Mouse (Mus musculus): ENCODE measurements around the gene Shpk.

The Shpk gene

DNA sequence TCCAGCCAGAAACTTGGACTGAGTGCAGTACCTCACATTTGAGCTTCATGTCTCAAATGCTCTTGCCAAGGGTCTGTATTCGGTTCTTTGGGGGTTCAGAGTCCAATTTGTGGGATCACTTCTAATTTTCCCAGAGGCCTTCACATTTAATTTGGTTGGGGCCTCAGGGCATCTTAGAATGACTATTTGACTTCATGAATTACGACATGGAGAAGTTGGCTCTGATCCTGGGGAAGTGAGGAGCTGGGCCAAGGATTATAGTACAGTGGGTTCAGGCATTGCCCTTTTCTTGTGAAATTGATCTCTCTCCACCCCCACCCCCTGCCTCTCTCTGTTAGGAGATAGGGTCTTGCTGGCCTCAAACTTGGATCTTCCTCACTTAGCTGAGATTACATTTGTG, 1.8 kb downstream of the Shpk start:
- no peak for DNase-seq (ENCODE audit: low spot score)

DNA sequence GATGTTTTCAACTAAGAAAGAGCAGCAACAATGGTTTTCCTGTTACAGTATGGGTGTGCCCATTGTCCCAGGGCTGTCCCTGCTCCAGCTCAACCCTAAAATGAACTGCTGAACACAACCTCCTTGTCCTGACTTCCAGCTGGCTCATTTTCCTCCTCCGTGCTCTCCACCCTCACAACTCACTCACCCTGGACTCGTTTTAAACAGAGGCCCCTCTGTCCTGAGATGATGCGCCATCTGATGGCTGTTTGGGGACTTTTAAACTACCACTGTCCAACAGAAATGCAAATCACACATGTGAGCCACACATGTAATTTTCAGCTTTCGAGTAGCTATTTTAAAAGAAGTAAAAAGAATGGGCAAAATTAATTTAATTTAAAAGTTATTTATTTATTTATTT, 2.3 kb downstream of the Shpk start:
- peak; percentile 13 for DNase-seq (ENCODE audit: low spot score)

DNA sequence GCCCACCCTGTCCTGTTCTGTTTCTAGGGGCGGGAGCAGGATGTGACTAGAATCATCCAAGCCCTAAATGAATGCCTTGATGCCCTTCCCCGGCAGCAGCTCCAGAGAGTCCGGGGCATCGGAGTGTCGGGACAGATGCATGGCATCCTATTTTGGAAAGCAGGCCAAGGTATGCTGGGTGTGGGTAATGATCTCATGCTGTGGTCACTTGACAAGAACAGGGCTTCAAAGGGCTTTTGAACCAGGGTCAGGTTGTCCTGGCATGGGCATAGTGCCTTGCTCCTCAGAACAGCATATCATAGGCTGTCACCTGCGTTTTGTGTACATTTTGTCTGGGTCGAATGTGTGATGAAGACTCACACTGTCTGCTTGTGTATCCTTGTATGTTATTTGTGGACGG, 4.6 kb downstream of the Shpk start:
- no peak for DNase-seq (ENCODE audit: low spot score)

DNA sequence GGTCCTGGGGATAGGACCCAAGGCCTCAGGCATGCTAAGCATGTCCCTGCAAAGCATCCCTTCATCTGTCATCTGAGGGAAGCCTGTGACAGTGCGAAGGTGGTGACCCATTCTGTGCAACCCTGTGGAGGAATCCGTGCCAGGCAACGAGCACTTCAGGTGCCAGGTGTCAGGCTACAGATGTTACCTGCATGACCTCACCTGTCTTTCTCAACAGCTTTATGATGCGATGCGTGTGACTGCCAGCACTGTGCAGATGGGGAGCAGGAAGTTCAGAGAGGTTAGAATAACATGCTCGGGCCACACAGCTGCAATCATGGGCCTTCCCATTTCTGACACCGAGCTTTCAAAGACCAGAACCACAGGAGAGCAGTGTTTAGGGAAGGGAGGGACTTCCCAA, 5.9 kb downstream of the Shpk start:
- no peak for DNase-seq (ENCODE audit: low spot score)

DNA sequence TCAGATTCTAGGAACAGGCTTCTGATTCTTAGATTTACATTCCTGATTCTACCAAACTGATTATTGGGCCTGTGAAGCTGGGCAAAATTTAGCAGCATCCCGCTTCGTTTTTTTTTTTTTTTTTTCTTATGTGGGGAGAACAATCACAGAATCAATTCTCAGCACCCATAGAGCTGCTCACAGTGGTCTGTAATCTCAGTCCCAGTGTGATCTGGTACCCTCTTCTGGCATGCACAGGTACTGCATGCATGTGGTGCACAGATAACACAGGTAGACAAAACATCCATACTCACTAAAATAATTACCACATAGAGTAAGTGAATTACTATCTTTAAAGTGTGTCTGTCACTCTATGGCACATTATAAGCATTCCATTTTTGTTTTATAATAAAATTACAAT, 8.4 kb downstream of the Shpk start:
- DNase-seq (ENCODE audit: low spot score) = no peak

DNA sequence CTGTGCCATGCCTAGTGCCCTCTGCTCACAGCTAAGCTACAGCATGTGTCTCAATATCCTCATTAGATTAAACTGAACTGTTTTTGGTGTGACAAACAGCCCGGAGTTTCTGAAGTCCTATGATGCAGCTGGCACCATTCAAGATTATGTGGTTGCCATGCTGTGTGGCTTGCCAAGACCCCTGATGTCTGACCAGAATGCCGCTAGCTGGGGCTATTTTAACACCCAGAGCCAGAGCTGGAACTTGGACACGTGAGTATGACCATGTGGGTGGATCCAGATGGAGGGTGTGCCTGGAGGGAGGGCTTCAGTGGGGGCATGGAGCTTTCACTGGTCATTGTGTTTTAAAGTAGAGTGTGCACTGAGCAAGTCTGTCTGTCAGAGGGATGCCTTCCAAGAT, 14.7 kb downstream of the Shpk start:
- DNase-seq (ENCODE audit: low spot score) = no peak

DNA sequence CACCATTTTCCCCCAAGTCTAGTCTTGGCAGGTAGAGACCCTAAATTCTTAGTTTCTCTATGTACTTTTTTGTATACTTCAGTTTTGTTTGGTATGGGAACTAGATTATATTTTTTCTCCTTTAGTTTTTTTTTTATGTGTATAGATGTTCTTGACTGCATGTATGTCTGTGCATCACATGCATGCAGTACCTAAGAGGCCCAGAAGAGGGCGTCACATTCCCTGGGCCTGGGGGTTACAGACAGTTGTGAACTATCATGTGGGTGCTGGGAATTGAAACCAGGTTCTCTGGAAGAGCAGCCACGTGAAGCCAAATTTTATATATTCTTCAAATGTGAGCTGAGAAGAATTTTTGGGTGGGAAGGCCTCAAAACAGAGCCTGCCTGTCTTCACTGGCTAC, 20.4 kb downstream of the Shpk start:
- no peak for DNase-seq (ENCODE audit: low spot score)

DNA sequence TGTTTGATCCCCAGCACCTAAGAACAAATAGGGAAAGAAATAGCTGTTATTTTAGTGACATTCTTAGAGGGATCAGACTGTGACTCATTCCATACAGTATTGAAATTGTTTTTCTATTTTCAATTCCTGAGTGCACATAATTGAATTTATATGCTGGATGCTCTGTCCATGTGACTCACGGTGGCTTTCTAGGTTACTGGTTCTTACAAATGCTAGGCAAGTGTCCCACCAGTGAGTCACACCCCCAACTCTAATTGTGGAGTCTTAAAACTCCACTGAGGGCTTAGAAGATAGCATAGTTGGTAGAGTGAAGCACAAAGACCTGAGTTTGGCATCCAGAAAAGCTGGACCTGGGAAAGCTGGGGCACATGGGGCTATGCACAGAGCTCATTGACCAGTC, 21.4 kb downstream of the Shpk start:
- no peak for DNase-seq (ENCODE audit: low spot score)

DNA sequence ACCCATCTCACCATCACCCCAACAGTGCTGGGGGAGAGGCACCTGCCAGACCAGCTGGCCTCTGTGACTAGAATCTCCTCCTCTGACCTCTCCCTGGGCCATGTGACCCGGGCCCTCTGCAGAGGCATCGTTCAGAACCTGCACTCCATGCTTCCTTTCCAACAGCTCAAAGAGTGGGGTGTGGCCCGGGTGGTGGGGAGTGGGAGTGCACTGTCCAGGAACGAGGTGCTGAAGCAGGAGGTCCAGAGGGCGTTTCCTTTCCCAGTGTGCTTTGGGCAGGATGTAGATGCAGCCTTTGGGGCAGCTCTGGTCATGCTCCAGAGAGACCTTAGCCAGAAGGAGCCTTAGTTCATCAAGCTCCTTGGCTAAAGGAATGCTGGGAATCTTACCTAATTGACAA, 23.6 kb downstream of the Shpk start:
- no peak for DNase-seq (ENCODE audit: low spot score)

DNA sequence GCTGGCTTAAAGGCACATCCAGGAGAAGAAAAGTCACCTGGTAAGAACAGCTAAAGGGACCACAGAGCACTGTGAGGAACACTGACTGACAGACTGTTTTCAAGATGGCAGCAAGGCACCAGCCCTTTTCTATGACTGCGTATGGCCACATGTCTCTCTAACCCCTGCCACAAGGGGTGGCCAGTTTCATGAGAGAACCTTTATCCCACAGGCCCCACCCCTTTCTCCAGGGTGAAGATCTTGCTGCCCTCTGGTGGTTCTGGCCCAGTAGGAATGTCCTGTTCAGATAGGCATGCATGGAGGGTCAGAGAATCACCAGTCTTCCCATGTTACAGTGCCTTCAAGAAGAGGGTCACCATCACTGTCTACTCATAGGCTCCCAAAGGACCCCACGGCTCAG, 24.7 kb downstream of the Shpk start:
- no peak for DNase-seq (ENCODE audit: low spot score)

DNA sequence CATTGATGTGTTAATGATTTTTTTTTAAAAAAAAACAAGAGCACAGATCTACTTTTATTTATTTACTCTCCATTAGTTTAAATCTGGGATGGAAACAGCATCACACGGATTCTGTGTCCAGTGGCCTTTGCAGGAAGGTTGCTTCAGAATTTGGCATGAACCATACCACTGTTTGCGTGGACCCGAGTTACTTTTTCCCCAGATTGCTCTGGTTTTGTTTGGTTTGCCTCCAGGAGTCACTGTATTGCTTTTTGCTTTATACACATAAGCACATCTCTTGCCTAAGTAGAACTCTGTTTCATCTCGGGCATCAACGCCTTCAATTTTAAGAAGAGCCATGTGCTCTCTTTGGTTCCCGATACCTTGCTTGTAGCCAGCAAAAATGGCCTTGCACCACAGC, 26.6 kb downstream of the Shpk start:
- DNase-seq (ENCODE audit: low spot score) = no peak

DNA sequence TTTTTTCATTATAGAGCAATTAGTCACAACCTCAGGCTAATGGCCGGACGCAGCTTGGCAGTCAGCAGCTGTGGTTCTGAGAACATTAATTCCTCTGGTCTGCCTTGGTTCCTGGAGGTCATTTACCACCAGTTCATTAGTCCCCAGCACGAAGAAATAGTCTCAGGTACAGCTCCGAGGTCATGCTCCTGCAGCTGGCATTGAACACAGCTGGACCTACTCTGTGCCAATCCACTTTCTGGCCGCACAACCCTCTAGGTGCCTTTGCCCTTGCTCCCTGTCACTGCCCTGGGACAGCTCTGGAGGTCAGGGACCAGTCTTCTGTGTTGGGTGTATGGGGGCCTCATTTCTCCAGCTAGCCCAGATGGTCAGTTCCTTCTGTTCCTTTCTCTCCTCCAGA, 29.6 kb downstream of the Shpk start:
- DNase-seq (ENCODE audit: low spot score) = no peak

DNA sequence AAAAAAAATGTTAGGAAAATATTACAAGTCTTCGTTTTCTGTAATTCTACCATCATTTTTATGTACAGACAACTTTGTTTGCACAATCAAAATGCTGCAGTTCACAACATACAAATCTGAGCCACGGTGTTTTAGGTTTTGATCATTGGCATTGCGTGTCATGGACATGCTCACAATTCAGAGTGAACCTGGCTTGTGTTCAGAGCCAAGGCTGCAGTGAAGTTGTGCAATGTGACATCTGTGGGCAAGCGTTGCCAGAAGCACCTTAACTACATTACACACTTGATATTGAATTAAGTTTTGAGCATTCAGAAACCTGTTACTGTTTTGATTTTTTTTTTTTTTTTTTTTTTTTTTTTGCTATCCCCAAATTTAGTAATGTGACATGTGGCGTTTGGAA, 30.8 kb downstream of the Shpk start:
- no peak for DNase-seq (ENCODE audit: low spot score)

DNA sequence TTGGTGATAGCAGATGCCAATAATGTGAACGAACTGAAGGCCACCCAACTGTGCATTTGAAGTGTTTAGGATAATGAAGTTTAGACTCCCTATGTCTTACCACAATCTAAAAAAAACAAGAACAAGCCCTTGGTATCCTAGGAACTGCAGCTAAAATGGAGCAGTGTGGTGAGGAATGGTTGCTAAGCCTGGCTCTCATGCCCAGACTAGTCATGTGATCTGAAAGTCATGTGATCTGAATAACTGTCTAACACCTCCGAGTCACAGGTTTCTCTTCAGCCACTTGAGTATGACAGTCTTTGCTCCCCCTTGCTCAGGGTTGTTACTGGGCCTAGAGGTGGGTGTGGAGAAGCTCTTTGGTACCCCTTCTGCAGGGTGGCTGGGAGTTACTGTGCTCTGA, 33.3 kb downstream of the Shpk start:
- DNase-seq (ENCODE audit: low spot score) = no peak

DNA sequence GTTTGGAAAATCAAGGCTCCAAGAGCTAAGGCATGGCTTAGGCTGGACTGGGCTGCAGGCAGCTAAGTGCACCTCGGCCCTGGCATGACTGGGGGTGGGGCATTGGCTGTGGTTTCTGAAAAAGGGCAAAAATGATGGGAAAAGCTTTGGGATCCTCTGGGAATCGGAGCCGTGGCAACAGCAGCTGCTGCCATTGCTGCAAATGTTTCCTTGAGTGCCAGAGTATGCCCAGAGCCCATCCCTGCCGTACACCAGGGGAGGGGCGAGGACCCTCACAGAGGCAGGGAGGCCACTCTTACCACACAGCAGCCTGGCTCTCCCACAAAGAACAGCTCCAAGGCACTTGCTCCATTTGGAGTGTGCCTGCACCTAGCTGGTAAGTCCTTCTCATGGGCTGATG, 34.7 kb downstream of the Shpk start, which contains the start of gene Trpv1:
Trpv1 (plus strand) TSS at position 301 of the 400 bp plus-strand sequence.
- DNase-seq (ENCODE audit: low spot score) = no peak

DNA sequence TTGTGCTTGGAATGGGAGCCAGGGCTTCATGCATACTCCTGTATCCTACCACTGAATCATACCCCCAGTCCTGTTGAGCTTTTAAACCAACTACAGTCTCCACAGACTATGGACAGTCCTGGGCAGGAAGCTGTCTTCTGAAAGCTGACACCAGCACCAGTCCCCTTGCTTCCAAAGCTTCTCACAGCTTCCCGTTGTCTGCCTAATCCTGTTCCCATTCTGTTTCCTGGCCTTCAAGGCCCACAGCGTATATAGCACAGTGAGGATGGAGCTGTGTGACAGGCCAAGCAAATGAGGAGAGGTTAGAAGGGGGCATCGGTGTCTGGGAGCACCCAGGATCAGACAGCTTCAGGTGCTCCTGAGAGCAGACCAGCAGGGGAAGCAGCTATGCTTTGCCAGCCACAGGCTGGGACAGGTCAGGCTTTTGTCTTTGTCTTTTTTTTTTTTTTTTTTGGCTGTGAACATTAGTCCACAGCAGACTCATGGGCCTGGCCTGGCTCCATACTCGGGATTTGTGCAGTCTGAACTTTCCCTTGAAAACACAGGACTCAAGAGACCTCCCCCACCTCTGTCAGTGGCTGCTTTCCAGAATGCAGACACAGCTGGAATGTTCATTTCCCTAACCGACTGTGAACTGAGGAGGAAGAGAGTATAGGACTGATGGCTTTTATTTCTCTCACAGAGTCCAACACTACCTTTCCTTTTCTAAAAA, 36.9 kb downstream of the Shpk start:
- DNase-seq (ENCODE audit: low spot score) = peak; percentile 5

DNA sequence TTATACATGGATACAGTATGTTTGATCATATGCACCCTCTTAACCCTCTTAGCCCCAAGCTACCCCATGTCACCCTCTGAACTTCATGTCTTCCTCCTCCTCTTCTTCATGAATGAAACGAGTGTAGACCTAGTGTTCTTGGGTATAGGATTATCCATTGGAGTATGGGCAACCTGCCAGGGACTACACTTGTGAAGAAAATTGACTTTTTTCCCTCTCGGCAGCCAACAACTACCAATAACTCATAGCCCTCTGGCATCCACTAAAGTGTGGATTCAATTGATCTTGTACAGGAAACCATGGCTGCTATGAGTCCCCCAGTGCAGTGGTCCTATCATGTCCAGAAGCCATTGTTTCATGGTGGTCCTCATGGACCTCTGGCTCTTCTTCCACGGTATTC, 37.5 kb downstream of the Shpk start:
- DNase-seq (ENCODE audit: low spot score) = no peak

DNA sequence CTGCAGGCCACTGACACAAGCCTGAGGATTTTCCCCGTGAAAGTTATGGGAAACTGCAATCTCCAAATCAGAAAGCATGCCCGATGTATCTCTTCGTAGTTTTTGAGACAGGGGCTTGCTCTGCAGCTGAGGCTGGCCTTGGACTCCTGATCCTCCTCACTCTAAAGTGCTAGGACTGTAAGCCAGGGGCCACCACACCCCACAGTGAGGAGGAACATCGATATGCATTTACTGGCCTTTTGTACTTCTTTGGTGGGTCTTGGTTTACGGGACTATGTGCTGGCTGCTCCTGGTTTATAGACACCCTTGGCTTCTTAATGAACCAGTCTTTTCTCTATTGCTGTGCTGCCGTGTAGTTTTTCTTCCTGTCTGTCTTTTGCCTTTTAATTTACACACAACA, 42.9 kb downstream of the Shpk start:
- no peak for DNase-seq (ENCODE audit: low spot score)

DNA sequence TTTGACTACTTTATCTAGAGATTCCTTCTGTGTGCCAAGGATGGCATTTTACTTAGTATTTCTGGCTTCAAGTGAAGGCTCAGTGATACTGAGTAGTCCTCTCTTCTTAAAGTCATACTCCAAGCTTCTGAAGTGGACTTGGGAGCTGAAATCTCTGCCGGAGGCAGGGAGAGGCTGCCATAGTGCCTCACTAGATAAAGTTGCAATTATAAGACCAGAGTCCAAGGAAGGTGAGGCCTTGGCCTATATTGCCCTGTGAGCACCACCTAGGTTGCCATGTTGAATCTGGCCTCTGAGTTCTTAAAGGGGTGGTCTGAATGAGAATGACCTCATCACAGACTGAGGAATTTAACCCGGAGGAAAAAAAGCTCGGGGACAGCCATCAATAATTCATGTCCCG, 43.5 kb downstream of the Shpk start:
- no peak for DNase-seq (ENCODE audit: low spot score)

DNA sequence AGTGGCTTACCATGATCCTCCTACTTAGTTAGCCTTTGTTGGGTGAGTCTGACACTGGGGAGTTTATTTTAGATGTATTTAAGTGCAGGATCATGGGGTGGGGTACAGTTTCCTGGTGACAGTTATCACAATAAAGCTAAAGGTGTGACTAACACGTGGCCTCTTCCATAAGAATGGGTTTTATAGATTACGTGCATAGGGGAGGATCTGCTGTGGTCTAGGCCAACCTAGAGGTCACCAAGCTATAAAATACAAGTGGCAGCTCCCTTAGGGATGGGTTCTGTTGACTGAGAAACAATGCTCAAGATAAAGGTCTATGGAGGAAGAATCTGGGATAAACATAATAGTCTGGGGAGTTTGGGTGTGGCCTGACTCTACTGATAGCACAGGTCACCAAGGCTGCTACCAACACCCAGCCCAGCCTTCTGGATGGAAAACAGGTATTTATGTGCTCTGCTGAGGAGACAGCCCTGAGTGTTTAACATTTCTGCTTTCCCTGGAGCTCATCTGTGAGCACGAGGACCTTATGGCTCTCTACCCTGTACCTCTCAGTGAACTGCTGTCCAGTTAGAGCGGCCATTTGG, 58.2 kb downstream of the Shpk start:
- no peak for DNase-seq (ENCODE audit: low spot score)

DNA sequence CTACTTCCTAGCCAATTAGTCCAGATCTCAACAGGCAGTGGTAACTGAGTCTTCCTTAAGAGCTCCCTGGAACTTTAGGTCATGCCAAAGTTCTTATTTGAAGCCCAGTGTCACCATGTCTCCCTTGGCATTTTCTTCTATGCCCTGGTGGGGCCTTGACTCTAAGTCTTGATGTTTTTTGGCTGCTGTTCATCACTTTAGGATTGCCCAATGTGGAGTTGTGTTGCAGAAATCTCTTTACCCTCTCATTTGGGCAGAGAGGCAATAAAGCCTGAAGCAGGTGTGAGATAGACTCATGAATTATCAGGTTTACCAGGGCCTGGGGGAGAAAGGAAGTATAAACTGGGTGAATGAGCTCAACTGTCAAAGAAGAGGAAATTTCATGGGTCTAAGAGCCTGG, 59.4 kb downstream of the Shpk start:
- no peak for DNase-seq (ENCODE audit: low spot score)

DNA sequence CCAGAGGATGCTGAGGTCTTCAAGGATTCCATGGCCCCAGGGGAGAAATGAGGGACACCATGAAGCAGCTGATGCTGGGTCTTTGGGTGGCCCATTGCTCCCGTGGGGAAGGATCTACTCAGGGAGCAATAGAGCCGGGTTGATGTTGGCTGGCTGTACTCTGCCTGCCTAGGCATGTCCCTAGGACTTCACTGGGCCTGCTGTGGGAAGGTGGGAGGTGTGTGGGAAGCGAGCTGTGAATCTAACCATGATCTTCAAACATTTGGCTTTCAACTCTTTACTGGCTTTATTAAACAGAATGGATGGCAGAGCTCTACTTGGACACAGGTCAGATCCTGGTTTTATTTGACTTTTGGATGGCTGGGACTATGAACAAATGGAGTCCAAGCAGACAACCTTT, 61.2 kb downstream of the Shpk start:
- no peak for DNase-seq (ENCODE audit: low spot score)

DNA sequence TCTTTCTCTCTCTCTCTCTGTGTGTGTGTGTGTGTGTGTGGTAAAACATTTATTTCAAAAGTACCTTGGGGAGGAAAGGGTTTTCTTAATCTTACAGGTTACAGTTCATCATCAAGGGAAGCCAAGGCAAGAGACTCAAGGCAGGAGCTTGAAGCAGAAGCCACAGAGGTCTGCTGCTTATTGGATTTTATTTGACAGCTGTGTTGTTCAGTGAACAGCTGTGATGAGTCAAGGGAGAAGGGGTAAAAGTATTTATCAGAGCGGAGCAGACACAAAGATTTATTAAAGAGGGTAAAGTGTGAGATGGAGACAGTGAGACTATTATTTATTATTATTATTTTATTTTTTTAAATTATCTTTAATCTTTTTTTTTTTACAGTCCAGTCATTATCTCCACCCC, 62.1 kb downstream of the Shpk start:
- no peak for DNase-seq (ENCODE audit: low spot score)

DNA sequence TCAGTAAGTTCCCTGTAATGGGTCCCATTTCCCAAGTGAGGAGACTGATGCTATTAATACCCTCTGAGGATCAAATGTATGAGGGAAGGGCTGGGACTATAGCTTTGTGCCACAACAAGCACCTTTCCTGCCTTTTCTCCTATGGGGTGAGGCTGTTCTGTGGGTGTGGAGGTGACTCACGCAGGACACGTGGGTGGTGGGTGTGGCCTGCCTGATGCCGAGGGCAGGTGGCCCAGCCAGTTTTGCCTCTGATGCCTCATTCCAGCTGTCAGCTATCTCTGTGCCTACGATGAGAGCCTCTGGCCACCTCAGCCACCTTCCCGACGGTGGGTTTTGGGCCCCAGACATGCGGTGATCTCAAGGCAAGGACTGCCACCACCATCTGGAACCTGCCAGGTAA, 68.0 kb downstream of the Shpk start, which contains the start of gene Trpv3:
Trpv3 (plus strand) TSS at position 122 of the 400 bp plus-strand sequence.
- no peak for DNase-seq (ENCODE audit: low spot score)

All from embryo, embryonic 10.5 days (tissue).